Mouse (Mus musculus) cortical plate, adult 2 months (tissue): ENCODE measurements around the gene Lamp3.

Experiments used
- CTCF ChIP-seq: fragments of 200-500 bp; IDR thresholded peaks from 2 replicates; pipeline ENCODE4 v1.5.1; 2011; ENCODE audit warnings: mild to moderate bottlenecking, control low read depth, low read length; ENCODE audit not compliant: insufficient read depth; ENCODE audit errors: extremely low read depth
- POLR2A ChIP-seq: fragments of 200-500 bp; IDR thresholded peaks from 2 replicates; pipeline ENCODE4 v1.6.1; 2011; ENCODE audit warnings: mild to moderate bottlenecking, low read length, control low read depth; ENCODE audit not compliant: insufficient read depth; ENCODE audit errors: extremely low read depth

- TF ChIP-seq CTCF (no peak), POLR2A (no peak)
Observed at GRCm38 (mm10) chr16:19732896-19733295, 26.7 kb upstream of the Lamp3 start.
